21 mouse cellular contexts compared by ENCODE assay signal in genomic region chr6:134730978-134731377, GRCm38 (mm10).
DNase-seq lines count a peak whose midpoint lies in the region; ATAC-seq and TF ChIP-seq lines count a peak whose summit lies in the region.
"Had no signal": no experiment of that assay in that cellular context is flagged by ENCODE, and none has a peak within 500 bp of the region (broad histone marks: within the 10 kb centered on the region; RNA-seq: fewer than 3 reads in every experiment).

No protein-coding gene starts in this region.

- peaks cover 0 to 12% of the 10 kb centered on the region in 2 experiments; a peak in 2 of 4 replicates for H3K36me3 ChIP-seq in MEL (ENCODE audit: control insufficient read depth in 1 of 2, insufficient read depth in 2 of 2, low read length in 2 of 2)
- H3K36me3 ChIP-seq in liver, embryonic 14.5 days (replicated peaks; ENCODE audit: control insufficient read depth, insufficient read depth, low read depth): no peaks in the 10 kb centered on the region
- peaks cover 6% of the 10 kb centered on the region; the same call in 1 of the 2 replicates for H3K36me3 ChIP-seq in stomach, embryonic 15.5 days
- H3K36me3 ChIP-seq: midbrain, embryonic 12.5 days; neural tube, embryonic 12.5 days had no signal

- peak overlapping the region; percentile 11; the same call in 1 of the 2 replicates for H3K4me2 ChIP-seq in liver, embryonic 14.5 days (ENCODE audit: low read depth)
- H3K4me2 ChIP-seq in stomach, embryonic 15.5 days: no peak overlapping the region
- H3K4me2 ChIP-seq: embryonic facial prominence, embryonic 13.5 days; heart, embryonic 13.5 days; lung, embryonic 14.5 days; midbrain, embryonic 12.5 days; neural tube, embryonic 12.5 days had no signal

- H3K27ac ChIP-seq in MEL (ENCODE audit: control insufficient read depth, low read depth, low read length): no peak overlapping the region
- H3K27ac ChIP-seq in liver, embryonic 14.5 days: no peak overlapping the region
- no peak overlapping the region for H3K27ac ChIP-seq in stomach, embryonic 15.5 days
- no peak overlapping the region for H3K27ac ChIP-seq in gastrocnemius, adult 2 months
- H3K27ac ChIP-seq: embryonic facial prominence, embryonic 13.5 days; heart, embryonic 13.5 days; kidney, postnatal 0 days; midbrain, embryonic 12.5 days; neural tube, embryonic 12.5 days had no signal

- no peak overlapping the region for H3K9ac ChIP-seq in MEL (ENCODE audit: control insufficient read depth, low read depth, low read length, poor library complexity, severe bottlenecking)
- H3K9ac ChIP-seq in liver, embryonic 14.5 days (replicated peaks): no peak overlapping the region
- H3K9ac ChIP-seq in stomach, embryonic 15.5 days: no peak overlapping the region
- H3K9ac ChIP-seq: embryonic facial prominence, embryonic 13.5 days; heart, embryonic 13.5 days; lung, embryonic 14.5 days; midbrain, embryonic 12.5 days; neural tube, embryonic 12.5 days had no signal

- no peaks in the 10 kb centered on the region for H3K79me2 ChIP-seq in MEL (ENCODE audit: control insufficient read depth, insufficient read depth, low read length, poor library complexity)

- TF ChIP-seq EP300 in MEL (IDR thresholded peaks at IDR 0.05; ENCODE audit: low read depth in 1 of 2, low read length in 2 of 2): no peak
- 0 out of 2 replicates have a peak, but pooled peaks have one; percentile 26 for TF ChIP-seq EP300 in liver, embryonic 14.5 days (IDR thresholded peaks at IDR 0.05; ENCODE audit: low read depth)

- no peak for TF ChIP-seq POLR2A in MEL (IDR thresholded peaks at IDR 0.05; ENCODE audit: control insufficient read depth in 1 of 2, insufficient read depth in 1 of 2, low read depth in 1 of 2, low read length in 2 of 2, poor library complexity in 1 of 2)

- H3K4me1 ChIP-seq in MEL (ENCODE audit: control insufficient read depth in 1 of 2, insufficient read depth in 2 of 2, low read length in 2 of 2): peaks cover 8 to 10% of the 10 kb centered on the region in 2 experiments; a peak in 3 of 4 replicates
- H3K4me1 ChIP-seq in liver, embryonic 14.5 days (replicated peaks; ENCODE audit: control insufficient read depth in 2 of 2, insufficient read depth in 2 of 2, low read length in 1 of 2): peaks cover 9 to 10% of the 10 kb centered on the region in 2 experiments
- H3K4me1 ChIP-seq in stomach, embryonic 15.5 days: no peaks in the 10 kb centered on the region
- H3K4me1 ChIP-seq: embryonic facial prominence, embryonic 13.5 days; midbrain, embryonic 12.5 days; neural tube, embryonic 12.5 days had no signal

- no peak overlapping the region for H3K4me3 ChIP-seq in MEL (ENCODE audit: control insufficient read depth in 1 of 2, insufficient read depth in 1 of 2, low read depth in 2 of 2, low read length in 2 of 2)
- H3K4me3 ChIP-seq in liver, embryonic 14.5 days (ENCODE audit: insufficient read depth in 1 of 2, low read depth in 2 of 2, low read length in 2 of 2): no peak overlapping the region
- no peak overlapping the region for H3K4me3 ChIP-seq in stomach, embryonic 15.5 days (replicated peaks)
- H3K4me3 ChIP-seq in gastrocnemius, adult 2 months: no peak overlapping the region
- H3K4me3 ChIP-seq: embryonic facial prominence, embryonic 13.5 days; heart, embryonic 13.5 days; midbrain, embryonic 12.5 days; neural tube, embryonic 12.5 days had no signal

- no peaks in the 10 kb centered on the region for H3K9me3 ChIP-seq in MEL (replicated peaks; ENCODE audit: insufficient read depth, low read length)
- H3K9me3 ChIP-seq in liver, embryonic 14.5 days (ENCODE audit: control insufficient read depth, low read length): no peaks in the 10 kb centered on the region
- no peaks in the 10 kb centered on the region for H3K9me3 ChIP-seq in stomach, embryonic 15.5 days
- H3K9me3 ChIP-seq: embryonic facial prominence, embryonic 13.5 days; heart, embryonic 13.5 days; midbrain, embryonic 12.5 days; neural tube, embryonic 12.5 days had no signal

- 28% methylated on average over 3 of the region's 3 CpGs for WGBS in liver, embryonic 14.5 days (ENCODE audit: insufficient replicate concordance)
- 61% methylated on average over 3 of the region's 3 CpGs for WGBS in stomach, embryonic 15.5 days

- intact Hi-C loops in gastrocnemius, adult 2 months (cut with DNase I): no loop called here

- H3K27me3 ChIP-seq in MEL (ENCODE audit: control insufficient read depth in 1 of 2, insufficient read depth in 2 of 2, low read length in 2 of 2): no peaks in the 10 kb centered on the region
- no peaks in the 10 kb centered on the region for H3K27me3 ChIP-seq in liver, embryonic 14.5 days (ENCODE audit: control insufficient read depth, insufficient read depth, low read length)
- no peaks in the 10 kb centered on the region for H3K27me3 ChIP-seq in stomach, embryonic 15.5 days (replicated peaks)
- H3K27me3 ChIP-seq: embryonic facial prominence, embryonic 13.5 days; heart, embryonic 13.5 days; midbrain, embryonic 12.5 days; neural tube, embryonic 12.5 days had no signal

- TF ChIP-seq CTCF in MEL (IDR thresholded peaks at IDR 0.05 in 2 of 3, conservative IDR thresholded peaks at IDR 0.05 in 1 of 3; ENCODE audit: control insufficient read depth in 1 of 3, insufficient read depth in 1 of 3, low read depth in 2 of 3, low read length in 3 of 3, poor library complexity in 1 of 3, severe bottlenecking in 1 of 3): no peak
- no peak for TF ChIP-seq CTCF in liver, embryonic 14.5 days (IDR thresholded peaks at IDR 0.05; ENCODE audit: low read depth)
- no peak for TF ChIP-seq CTCF in gastrocnemius, adult 2 months (IDR thresholded peaks at IDR 0.05)

- 0 out of 2 replicates have a peak, but pooled peaks have one; percentile 47 for ATAC-seq in common myeloid progenitor, adult 5-6 weeks (replicated peaks; ENCODE audit: low read depth, poor library complexity, severe bottlenecking)
- ATAC-seq in liver, embryonic 14.5 days (ENCODE audit: insufficient read depth): peak; percentile 73
- peak; percentile 72 for ATAC-seq in stomach, embryonic 15.5 days (ENCODE audit: insufficient read depth, low FRiP score, low read depth)
- ATAC-seq: forebrain, embryonic 16.5 days; hindbrain, embryonic 16.5 days had no signal

- TF ChIP-seq RAD21 in MEL (IDR thresholded peaks at IDR 0.05; ENCODE audit: low read depth, low read length): no peak

- DNase-seq in MEL (ENCODE audit: low read depth, low spot score): no peak
- peak in 1 of 3 experiments; percentile 26 for DNase-seq in liver, embryonic 14.5 days (ENCODE audit: low read depth in 3 of 3, low spot score in 3 of 3)
- no peak for DNase-seq in gastrocnemius, adult 2 months
- DNase-seq in gastrocnemius, postnatal 10 days: no peak
- DNase-seq in urinary bladder, adult 18-20 months (ENCODE audit: low spot score in 2 of 2): no peak
- DNase-seq: cerebellum, adult 9-11 months; heart, postnatal 36 days; kidney, adult 18-20 months; lung, embryonic 14.5 days; lung, postnatal 4 days; right cerebral cortex, adult 18-20 months; spleen, adult 18-20 months had no signal

TF ChIP-seq in MEL, 35 proteins besides CTCF, POLR2A, EP300 and RAD21:
- TF ChIP-seq TBP (IDR thresholded peaks at IDR 0.05; ENCODE audit: low read depth, low read length): no peak
- no peak for TF ChIP-seq POLR2AphosphoS2 (IDR thresholded peaks at IDR 0.05; ENCODE audit: low read length)
- 0 out of 2 replicates have a peak, but pooled peaks have one; percentile 27 for TF ChIP-seq GATA1 (IDR thresholded peaks at IDR 0.05; ENCODE audit: low read depth, low read length)
TF ChIP-seq in MEL: peak in this region for 1.
